Mouse (Mus musculus) left cerebral cortex, postnatal 10 days (tissue): ENCODE data around the gene Gm10762. TPM values are rescaled to one million over a fixed set of nuclear protein-coding genes. Genes with fewer than 3 reads are reported as not detected.

Source experiments
- DNase-seq, 2 experiments: peaks; one replicate each; pipeline ENCODE4 v3.0.0; 2021 to 2022; ENCODE audit warnings: low spot score in 2 of 2, mixed read lengths in 1 of 2; ENCODE audit errors: extremely low spot score in 1 of 2
- intact Hi-C: fragments of 180-260 bp; cut with DNase I; formaldehyde crosslinking; loops from one replicate; pipeline ENCODE4 v1.15.1; 2025
- microRNA-seq: library from miRNA; unstranded; fragments of <30 nt; microRNA quantifications from one replicate; pipeline ENCODE4 v1.2.0, GENCODE M21; 2022
- total RNA-seq, 2 experiments: library from RNA; stranded (reverse); gene quantifications; 2 replicates each; pipeline ENCODE4 v1.2.3; 2021

Gene Gm10762
- total RNA-seq, 2 experiments from 2014 or later = 8.7 to 11.8 TPM

GRCm38 (mm10) chr2:128924799-128925198, 42.7 kb downstream of the Gm10762 start:
- intact Hi-C loops = no loop called here
- no peak for DNase-seq

Small RNAs within 50 kb of the gene (microRNA-seq; reads per million reads assigned to microRNA genes)
- not detected for gene Gm22859

Other genes starting within 250 kb of the Gm10762 start
- gene Tmem87b, start 149.6 kb downstream of the Gm10762 start, total RNA-seq = 10 to 100 TPM; 31.8 to 34.3 TPM
- 1 to 10 TPM; 5.3 to 5.5 TPM for gene Fbln7, start 104.7 kb downstream of the Gm10762 start, total RNA-seq
- 1 to 10 TPM; 7.1 to 8.2 TPM for gene Zc3h8, start 23.6 kb downstream of the Gm10762 start, total RNA-seq
- gene Zc3h6, start 323 bp downstream of the Gm10762 start, total RNA-seq = 10 to 100 TPM; 11.3 to 12.2 TPM
- gene Vinac1, start 80.4 kb upstream of the Gm10762 start, total RNA-seq = under 1 TPM in 1 of 2 experiments, not detected in 1; 0.26 TPM
- 10 to 100 TPM; 85.0 to 90.5 TPM for gene Ttl, start 98.2 kb upstream of the Gm10762 start, total RNA-seq
- 10 to 100 TPM; 21.8 to 24.8 TPM for gene Polr1b, start 133.3 kb upstream of the Gm10762 start, total RNA-seq
- 10 to 100 TPM; 12.0 to 12.5 TPM for gene Chchd5, start 162.0 kb upstream of the Gm10762 start, total RNA-seq
- 100 to 1,000 TPM; 123 to 124 TPM for gene Slc20a1, start 231.0 kb upstream of the Gm10762 start, total RNA-seq